Mouse (Mus musculus): ENCODE results near the gene Bpifb9b. TPM values are rescaled to one million over a fixed set of nuclear protein-coding genes. Genes with fewer than 3 reads are reported as not detected.
"Not testable (repeated sequence)": the region's sequence is repeated elsewhere in the genome, so short reads cannot be mapped to it uniquely, and the experiment has no call there.

Gene Bpifb9b
- not detected in 2 replicates for polyA plus RNA-seq (2015; fragmentation: Nextera tagmentation; extraction: Ambion mirVana)

DNA sequence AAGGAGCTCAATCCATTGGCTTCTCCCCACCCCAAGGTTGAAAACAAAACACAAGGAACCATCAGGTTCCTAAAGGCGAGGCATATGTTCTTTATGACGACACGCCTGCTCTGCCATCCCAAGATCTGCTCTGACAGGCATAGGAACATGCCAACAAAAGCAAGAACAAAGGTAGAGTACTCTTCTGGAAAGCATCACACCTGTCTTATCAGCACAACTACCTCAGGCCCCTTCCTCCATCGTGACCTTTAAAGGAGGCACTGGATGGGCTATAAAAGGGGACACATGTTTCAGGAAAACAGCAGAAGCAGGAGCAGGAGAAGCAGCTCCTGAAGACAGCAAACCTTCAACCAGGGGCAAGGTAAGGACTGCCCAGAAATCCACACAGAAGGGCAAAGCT is at the start of gene Bpifb9b:
Gene Bpifb9b (plus strand): TSS at position 301 of the 400 bp plus-strand sequence.
- not testable (repeated sequence) for H3K4me2 ChIP-seq; H3K4me1 ChIP-seq; H3K9me3 ChIP-seq; H3K9ac ChIP-seq; ATAC-seq (ENCODE audit: borderline replicate concordance, extremely low read depth, low FRiP score, low TSS enrichment); H3K36me3 ChIP-seq; H3K4me3 ChIP-seq; H3K27me3 ChIP-seq; H3K27ac ChIP-seq
- 75% methylated on average over 4 of the region's 4 CpGs for WGBS

DNA sequence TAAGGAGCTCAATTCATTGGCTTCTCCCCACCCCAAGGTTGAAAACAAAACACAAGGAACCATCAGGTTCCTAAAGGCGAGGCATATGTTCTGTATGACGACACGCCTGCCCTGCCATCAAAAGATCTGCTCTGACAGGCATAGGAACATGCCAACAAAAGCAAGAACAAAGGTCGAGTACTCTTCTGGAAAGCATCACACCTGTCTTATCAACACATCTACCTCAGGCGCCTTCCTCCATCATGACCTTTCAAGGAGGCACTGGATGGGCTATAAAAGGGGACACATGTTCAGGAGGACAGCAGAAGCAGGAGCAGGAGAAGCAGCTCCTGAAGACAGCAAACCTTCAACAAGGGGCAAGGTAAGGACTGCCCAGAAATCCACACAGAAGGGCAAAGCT is 49.5 kb upstream of the Bpifb9b start, which contains the start of gene Bpifb9a:
Gene Bpifb9a (plus strand): TSS at position 301 of the 400 bp plus-strand sequence.
- not testable (repeated sequence) for H3K4me2 ChIP-seq; H3K27ac ChIP-seq; H3K4me3 ChIP-seq; H3K27me3 ChIP-seq; ATAC-seq (ENCODE audit: borderline replicate concordance, extremely low read depth, low FRiP score, low TSS enrichment); H3K36me3 ChIP-seq; H3K9ac ChIP-seq; H3K9me3 ChIP-seq; H3K4me1 ChIP-seq
- 70% methylated on average over 5 of the region's 5 CpGs for WGBS

DNA sequence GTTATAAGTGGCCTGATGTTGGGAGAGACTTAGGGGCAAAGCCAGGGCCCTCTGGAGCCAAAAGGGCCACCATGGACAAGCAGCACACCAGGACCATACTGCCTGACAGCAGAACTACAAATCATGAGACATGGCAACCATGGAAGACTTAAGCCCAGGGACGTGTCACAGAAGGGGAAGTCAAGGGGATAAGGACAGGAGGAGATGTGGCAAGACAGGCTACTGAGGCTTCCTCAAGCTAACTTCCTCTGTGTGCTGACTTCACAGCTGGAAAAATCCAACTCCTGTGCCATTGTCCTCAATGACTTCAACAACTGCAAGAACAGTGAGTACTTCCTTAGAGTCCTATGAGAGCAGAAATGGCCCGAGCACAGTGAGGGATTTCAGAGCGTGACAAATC is 42.6 kb upstream of the Bpifb9b start:
- H3K27me3 ChIP-seq; ATAC-seq (ENCODE audit: borderline replicate concordance, extremely low read depth, low FRiP score, low TSS enrichment); H3K4me2 ChIP-seq; H3K9ac ChIP-seq; H3K27ac ChIP-seq; H3K4me3 ChIP-seq; H3K4me1 ChIP-seq; H3K9me3 ChIP-seq; H3K36me3 ChIP-seq: not testable (repeated sequence)
- 78% methylated on average over 3 of the region's 3 CpGs for WGBS

DNA sequence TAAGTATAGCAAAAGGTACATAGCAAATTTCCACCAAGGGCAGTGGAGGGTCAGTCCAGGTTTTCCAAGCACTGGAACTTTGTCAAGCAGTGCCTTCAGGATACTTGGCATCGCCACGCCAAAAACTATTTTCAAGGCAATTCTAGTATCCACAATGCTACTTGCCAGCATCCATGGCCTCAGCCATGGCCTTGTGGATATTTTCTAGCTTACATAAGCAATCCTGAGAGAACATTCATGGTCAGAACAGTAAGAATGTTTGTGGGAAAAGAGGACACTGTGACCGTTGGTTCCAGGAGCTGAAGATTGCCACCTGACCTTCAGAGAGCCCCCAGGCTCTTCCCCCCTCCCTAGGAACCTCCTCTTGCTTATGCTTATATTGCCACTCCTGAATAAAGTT is 15.2 kb upstream of the Bpifb9b start:
- H3K9ac ChIP-seq; H3K4me3 ChIP-seq; H3K27ac ChIP-seq; H3K4me1 ChIP-seq; H3K4me2 ChIP-seq; H3K9me3 ChIP-seq; ATAC-seq (ENCODE audit: borderline replicate concordance, extremely low read depth, low FRiP score, low TSS enrichment); H3K27me3 ChIP-seq; H3K36me3 ChIP-seq: not testable (repeated sequence)
- 81% methylated on average over 3 of the region's 3 CpGs for WGBS

DNA sequence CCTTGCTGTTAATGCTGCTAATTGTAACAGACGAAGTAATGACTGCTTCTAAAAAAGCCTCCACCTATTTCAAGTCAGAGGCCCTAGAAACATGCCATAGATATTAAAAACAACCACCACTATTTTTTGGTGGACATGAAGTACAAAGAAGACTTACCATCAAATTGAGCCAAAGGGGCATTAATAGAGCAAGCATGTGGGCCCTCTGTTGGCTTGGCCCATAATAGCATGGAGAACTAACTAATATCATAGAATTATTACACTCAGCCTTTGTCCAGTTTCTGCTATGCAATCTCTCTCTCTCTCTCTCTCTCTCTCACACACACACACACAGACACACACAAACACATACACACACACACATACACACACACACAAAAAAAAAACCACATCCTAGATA is 14.2 kb upstream of the Bpifb9b start:
- no peaks in the 10 kb centered on the region for H3K36me3 ChIP-seq
- no peak overlapping the region for H3K9ac ChIP-seq
- no peak for ATAC-seq (ENCODE audit: borderline replicate concordance, extremely low read depth, low FRiP score, low TSS enrichment)
- H3K27me3 ChIP-seq: no peaks in the 10 kb centered on the region
- H3K4me1 ChIP-seq: no peaks in the 10 kb centered on the region
- no peak overlapping the region for H3K27ac ChIP-seq
- H3K9me3 ChIP-seq: no peaks in the 10 kb centered on the region
- H3K4me2 ChIP-seq: no peak overlapping the region
- no peak overlapping the region for H3K4me3 ChIP-seq
- 77% methylated on average over 1 of the region's 1 CpGs for WGBS

DNA sequence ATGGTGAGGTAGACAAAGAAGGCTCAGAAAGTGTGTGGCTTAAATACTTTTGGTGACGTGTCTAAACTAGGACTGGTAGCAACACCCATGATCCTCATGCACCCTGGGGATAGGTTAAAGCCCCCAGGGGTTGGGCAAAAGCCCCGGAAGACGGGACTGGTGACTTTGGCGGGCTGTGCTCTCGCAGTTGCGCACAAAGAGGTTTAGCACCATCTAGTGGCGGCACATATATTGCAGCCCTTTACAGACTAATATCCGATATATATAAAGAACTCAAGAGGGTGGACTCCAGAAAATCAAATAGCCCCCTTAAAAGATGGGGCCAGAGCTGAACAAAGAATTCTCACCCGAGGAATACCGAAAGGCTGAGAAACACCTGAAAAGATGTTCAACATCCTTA is 12.3 kb upstream of the Bpifb9b start:
- not testable (repeated sequence) for ATAC-seq (ENCODE audit: borderline replicate concordance, extremely low read depth, low FRiP score, low TSS enrichment); H3K9ac ChIP-seq; H3K4me1 ChIP-seq; H3K27ac ChIP-seq; H3K27me3 ChIP-seq; H3K9me3 ChIP-seq; H3K36me3 ChIP-seq
- WGBS: 3% methylated on average over 10 of the region's 10 CpGs
- Histone ChIP-seq H3K4me3 (0 out of 2 replicates have a peak overlapping the region, but pooled peaks have one; percentile 15), H3K4me2 (peak overlapping the region; percentile 41)

DNA sequence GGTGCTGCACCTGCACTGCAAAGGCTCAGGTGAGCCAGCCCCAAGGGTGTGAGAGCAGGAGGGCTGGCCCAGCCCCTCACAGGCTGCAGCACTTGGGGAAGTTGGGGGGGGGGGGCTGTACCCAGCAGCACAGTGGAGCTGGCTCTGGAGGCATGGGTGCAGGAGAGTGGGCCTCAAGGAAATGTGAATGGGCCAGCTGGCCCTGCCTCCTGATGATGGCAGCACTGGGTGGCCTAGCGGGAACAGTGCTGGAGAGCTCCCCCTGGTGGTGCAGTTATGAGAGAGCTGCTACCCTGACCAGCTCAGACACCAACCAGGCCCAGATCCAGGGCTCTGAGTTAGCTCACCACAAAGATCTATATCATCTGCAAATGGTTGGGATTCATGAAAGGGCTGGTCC is 6.5 kb upstream of the Bpifb9b start:
- H3K9ac ChIP-seq: no peak overlapping the region
- no peaks in the 10 kb centered on the region for H3K36me3 ChIP-seq
- no peak overlapping the region for H3K27ac ChIP-seq
- 0% methylated on average over 1 of the region's 1 CpGs for WGBS
- no peaks in the 10 kb centered on the region for H3K9me3 ChIP-seq
- H3K27me3 ChIP-seq: no peaks in the 10 kb centered on the region
- H3K4me2 ChIP-seq: no peak overlapping the region
- peak; percentile 59 for ATAC-seq (ENCODE audit: borderline replicate concordance, extremely low read depth, low FRiP score, low TSS enrichment)
- H3K4me1 ChIP-seq: no peaks in the 10 kb centered on the region
- H3K4me3 ChIP-seq: no peak overlapping the region

DNA sequence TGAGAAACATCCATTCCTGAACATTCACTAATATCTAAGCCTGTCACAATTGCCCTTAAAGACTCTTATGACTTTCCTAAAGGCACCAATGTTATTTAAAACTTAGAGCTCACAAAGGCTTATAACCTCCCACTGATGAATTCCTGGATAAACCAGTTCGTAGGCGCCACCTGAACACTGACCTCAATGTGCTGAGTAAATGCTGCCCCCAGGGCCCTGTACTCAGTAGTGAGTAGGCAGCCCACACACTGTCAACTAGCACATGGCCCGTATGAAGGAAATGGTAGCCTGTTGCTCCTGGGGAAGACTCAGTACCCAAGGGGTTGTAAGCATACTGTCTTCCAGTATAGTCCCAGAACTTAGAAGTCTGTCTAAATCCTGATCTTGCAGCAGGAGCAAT is 5.3 kb upstream of the Bpifb9b start:
- WGBS: 74% methylated on average over 3 of the region's 3 CpGs
- no peak overlapping the region for H3K9ac ChIP-seq
- H3K4me2 ChIP-seq: no peak overlapping the region
- H3K4me1 ChIP-seq: no peaks in the 10 kb centered on the region
- no peak for ATAC-seq (ENCODE audit: borderline replicate concordance, extremely low read depth, low FRiP score, low TSS enrichment)
- H3K36me3 ChIP-seq: no peaks in the 10 kb centered on the region
- no peaks in the 10 kb centered on the region for H3K27me3 ChIP-seq
- no peaks in the 10 kb centered on the region for H3K9me3 ChIP-seq
- H3K4me3 ChIP-seq: no peak overlapping the region
- no peak overlapping the region for H3K27ac ChIP-seq

DNA sequence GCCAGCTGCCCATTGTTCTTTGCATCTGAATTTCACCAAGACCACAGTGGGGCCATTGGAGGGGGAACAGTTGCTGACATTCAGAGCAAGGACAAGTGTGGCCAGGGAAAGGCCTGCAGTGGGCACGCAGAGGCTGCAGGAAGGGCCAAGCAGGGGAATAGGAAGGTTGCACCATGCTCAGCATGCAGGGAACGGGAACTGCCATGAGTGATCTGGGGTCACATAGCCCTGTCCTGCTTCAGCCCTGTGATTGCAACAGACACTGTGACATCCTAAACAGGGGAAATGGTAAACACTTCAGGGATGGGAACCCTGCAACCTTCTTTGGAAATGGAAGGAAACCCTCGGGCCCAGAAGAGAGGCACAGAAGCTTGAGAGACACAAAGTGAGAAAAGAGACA is 2.4 kb upstream of the Bpifb9b start:
- 62% methylated on average over 1 of the region's 3 CpGs for WGBS
- not testable (repeated sequence) for H3K9ac ChIP-seq; H3K4me3 ChIP-seq; H3K27ac ChIP-seq; H3K36me3 ChIP-seq; H3K27me3 ChIP-seq; H3K4me1 ChIP-seq; H3K9me3 ChIP-seq; H3K4me2 ChIP-seq; ATAC-seq (ENCODE audit: borderline replicate concordance, extremely low read depth, low FRiP score, low TSS enrichment)

DNA sequence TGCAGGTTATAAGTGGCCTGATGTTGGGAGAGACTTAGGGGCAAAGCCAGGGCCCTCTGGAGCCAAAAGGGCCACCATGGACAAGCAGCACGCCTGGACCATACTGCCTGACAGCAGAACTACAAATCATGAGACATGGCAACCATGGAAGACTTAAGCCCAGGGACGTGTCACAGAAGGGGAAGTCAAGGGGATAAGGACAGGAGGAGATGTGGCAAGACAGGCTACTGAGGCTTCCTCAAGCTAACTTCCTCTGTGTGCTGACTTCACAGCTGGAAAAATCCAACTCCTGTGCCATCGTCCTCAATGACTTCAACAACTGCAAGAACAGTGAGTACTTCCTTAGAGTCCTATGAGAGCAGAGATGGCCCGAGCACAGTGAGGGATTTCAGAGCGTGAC is 6.7 kb downstream of the Bpifb9b start:
- H3K4me2 ChIP-seq: not testable (repeated sequence)
- 59% methylated on average over 5 of the region's 5 CpGs for WGBS

DNA sequence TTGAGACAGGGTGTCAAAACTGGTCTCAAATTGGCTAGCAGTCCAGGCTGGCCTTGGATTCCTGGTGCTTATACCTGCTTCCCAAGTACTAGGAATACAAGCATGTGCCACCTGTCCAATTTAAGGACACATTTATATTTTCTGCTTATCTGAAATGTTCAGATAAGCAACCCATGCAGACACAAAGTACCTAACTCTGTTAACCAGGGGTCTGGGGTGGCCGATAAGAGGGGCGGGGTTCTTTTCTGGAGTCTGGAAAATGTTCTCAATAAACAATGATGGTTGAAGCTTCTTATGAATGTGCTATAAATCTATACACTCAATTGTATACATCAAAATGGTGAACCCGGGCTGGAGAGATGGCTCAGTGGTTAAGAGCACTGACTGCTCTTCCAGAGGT is 19.8 kb downstream of the Bpifb9b start:
- Histone ChIP-seq H3K4me3 (no peak overlapping the region), H3K4me1 (no peaks in the 10 kb centered on the region), H3K9ac (no peak overlapping the region), H3K9me3 (no peaks in the 10 kb centered on the region), H3K36me3 (no peaks in the 10 kb centered on the region), H3K4me2 (no peak overlapping the region), H3K27ac (no peak overlapping the region), H3K27me3 (no peaks in the 10 kb centered on the region)
- WGBS: 68% methylated on average over 3 of the region's 3 CpGs
- no peak for ATAC-seq (ENCODE audit: borderline replicate concordance, extremely low read depth, low FRiP score, low TSS enrichment)

More for the DNA sequence above, 6.7 kb downstream of the Bpifb9b start:
- H3K4me3 ChIP-seq; H3K4me1 ChIP-seq; H3K27me3 ChIP-seq; H3K9ac ChIP-seq; H3K27ac ChIP-seq; H3K9me3 ChIP-seq; H3K36me3 ChIP-seq; ATAC-seq (ENCODE audit: borderline replicate concordance, extremely low read depth, low FRiP score, low TSS enrichment): not testable (repeated sequence)

DNA sequence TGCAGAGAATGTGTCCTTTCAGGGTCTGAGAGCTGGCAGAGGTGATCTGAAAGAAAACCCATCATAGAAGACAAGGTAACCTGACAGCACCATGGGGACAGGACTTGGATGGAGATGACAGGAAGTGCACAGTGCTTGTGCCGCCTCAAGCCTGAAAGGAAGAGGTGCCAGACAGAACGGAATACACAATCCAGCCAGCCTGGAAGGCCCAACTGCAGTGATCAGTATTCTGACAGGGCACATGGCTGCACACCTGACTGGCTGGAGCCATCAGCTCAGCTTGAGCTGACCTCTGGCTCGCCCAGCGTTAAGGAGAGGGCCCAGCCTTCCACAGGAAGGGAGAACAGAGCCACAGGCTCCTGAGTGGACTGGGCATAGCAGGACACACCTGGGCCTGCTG is 28.5 kb downstream of the Bpifb9b start:
- no peak overlapping the region for H3K4me2 ChIP-seq
- no peak overlapping the region for H3K9ac ChIP-seq
- ATAC-seq (ENCODE audit: borderline replicate concordance, extremely low read depth, low FRiP score, low TSS enrichment): no peak
- H3K27me3 ChIP-seq: no peaks in the 10 kb centered on the region
- no peak overlapping the region for H3K27ac ChIP-seq
- H3K36me3 ChIP-seq: peaks cover 3% of the 10 kb centered on the region; the same call in 1 of the 2 replicates
- WGBS: 67% methylated on average over 4 of the region's 4 CpGs
- no peak overlapping the region for H3K4me3 ChIP-seq
- H3K4me1 ChIP-seq: no peaks in the 10 kb centered on the region
- no peaks in the 10 kb centered on the region for H3K9me3 ChIP-seq

DNA sequence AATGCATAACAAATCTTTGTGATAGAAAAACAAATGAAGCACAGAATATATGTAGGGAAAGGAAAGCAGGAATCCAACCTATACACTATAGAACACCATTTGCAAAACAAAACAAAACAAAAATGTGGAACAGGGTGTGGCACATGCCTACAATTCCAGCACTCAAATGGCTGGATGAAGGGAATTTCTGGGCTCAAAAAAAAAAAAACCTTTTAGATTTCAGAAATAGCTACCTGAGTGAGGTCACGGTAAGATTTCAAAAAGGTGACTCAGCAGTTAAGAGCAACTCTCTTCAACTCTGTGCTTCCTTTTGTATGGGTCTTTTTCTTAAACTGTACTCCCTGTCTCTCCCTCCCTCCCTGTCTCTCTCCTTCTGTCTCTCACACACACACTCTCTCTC is 31.1 kb downstream of the Bpifb9b start:
- H3K4me3 ChIP-seq: no peak overlapping the region
- no peak for ATAC-seq (ENCODE audit: borderline replicate concordance, extremely low read depth, low FRiP score, low TSS enrichment)
- 56% methylated on average over 1 of the region's 1 CpGs for WGBS
- peaks cover 26% of the 10 kb centered on the region for H3K36me3 ChIP-seq
- H3K27me3 ChIP-seq: no peaks in the 10 kb centered on the region
- no peaks in the 10 kb centered on the region for H3K4me1 ChIP-seq
- no peaks in the 10 kb centered on the region for H3K9me3 ChIP-seq
- H3K9ac ChIP-seq: no peak overlapping the region
- no peak overlapping the region for H3K4me2 ChIP-seq
- no peak overlapping the region for H3K27ac ChIP-seq

Data from lung, embryonic 15.5 days (tissue).